Mouse (Mus musculus) olfactory bulb, adult 2 months (tissue): Measurements from ENCODE around the gene Lta.

ENCODE experiments used
- CTCF ChIP-seq: fragments of 200-500 bp; IDR thresholded peaks from 2 replicates; pipeline ENCODE4 v1.5.1; 2012; ENCODE audit warnings: low read depth, mild to moderate bottlenecking, low read length, moderate library complexity; ENCODE audit not compliant: insufficient read depth
- POLR2A ChIP-seq: fragments of 200-500 bp; IDR thresholded peaks from 2 replicates; pipeline ENCODE4 v1.6.1; 2012; ENCODE audit warnings: mild to moderate bottlenecking, low read depth, low read length, moderate library complexity; ENCODE audit not compliant: insufficient read depth

DNA sequence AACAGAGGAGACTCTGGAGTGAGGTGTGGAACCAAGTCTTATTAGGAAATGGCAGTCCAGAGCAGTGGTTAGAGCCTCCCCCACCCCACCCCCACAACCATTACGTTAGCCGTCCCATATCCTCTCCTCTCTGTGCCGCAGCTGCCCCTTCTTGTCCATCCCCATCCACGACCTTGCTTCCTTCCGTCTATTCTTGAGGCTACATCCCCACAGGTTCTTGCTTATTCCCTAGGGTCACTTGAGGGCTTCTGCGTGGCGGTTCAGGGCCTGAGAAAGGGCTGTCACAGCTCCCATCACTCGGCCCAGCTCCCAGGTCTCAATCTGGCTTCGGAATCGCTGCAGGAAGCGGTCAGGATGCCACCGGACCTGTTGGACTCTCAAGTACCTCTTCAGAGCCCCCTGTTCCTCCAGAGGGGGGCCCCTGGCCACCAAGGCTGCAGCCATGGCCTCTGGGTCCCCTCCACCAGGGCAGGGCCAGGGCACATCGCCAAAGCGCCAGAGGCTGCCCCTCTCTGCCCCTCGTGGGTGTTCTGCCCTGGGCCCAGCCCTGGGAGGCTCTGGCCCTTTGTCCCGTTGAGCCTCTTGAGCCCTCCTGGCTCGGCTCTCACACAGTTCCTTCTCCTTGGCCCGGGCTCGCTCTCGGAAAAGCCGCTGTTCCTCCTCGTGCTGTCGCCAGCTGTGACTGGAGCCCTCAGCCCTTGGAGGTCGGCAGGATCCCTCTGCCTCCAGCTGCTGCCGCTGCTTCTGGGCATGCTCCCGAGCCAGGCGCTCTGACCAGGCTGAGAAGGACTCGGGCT is 15.2 kb upstream of the Lta start, which contains the start of gene Gm16181:
- TF ChIP-seq CTCF, result no peak
- no peak for TF ChIP-seq POLR2A
